Mouse (Mus musculus) G1E (cell line): Measurements from ENCODE around the gene Fcgrt. TPM values are rescaled to one million over a fixed set of nuclear protein-coding genes. Genes with fewer than 3 reads are reported as not detected.

Source experiments
- ATAC-seq: 2 replicates; pipeline ENCODE4 v1.8.0; 2016; ENCODE audit warnings: mild to moderate bottlenecking; ENCODE audit not compliant: insufficient number of reproducible peaks, poor library complexity, low FRiP score, severe bottlenecking; ENCODE audit errors: extremely low read depth
- DNase-seq: peaks from one replicate; pipeline ENCODE4 v3.0.0; 2012; ENCODE audit warnings: low spot score
- H3K27me3 ChIP-seq: 2 replicates; pipeline ENCODE4 v1.6.1; 2012; ENCODE audit warnings: mild to moderate bottlenecking, low read length, inconsistent platforms; ENCODE audit not compliant: insufficient read depth
- H3K36me3 ChIP-seq: replicated peaks from 2 replicates; pipeline ENCODE3; 2012; ENCODE audit warnings: mild to moderate bottlenecking, inconsistent platforms
- H3K4me1 ChIP-seq: 2 replicates; pipeline ENCODE4 v1.6.1; 2012; ENCODE audit warnings: low read depth, low read length, inconsistent platforms, mixed read lengths; ENCODE audit not compliant: insufficient read depth
- H3K4me3 ChIP-seq: 2 replicates; pipeline ENCODE4 v1.5.1; 2012; ENCODE audit warnings: low read depth, mild to moderate bottlenecking, inconsistent platforms, low read length, moderate library complexity, mixed read lengths
- H3K9me3 ChIP-seq: replicated peaks from 2 replicates; pipeline ENCODE4 v1.6.1; 2012; ENCODE audit warnings: inconsistent platforms
- CTCF ChIP-seq: IDR thresholded peaks from 2 replicates; pipeline ENCODE4 v1.5.1; 2012; ENCODE audit warnings: low read depth, low read length, inconsistent platforms, mixed read lengths
- GATA1 ChIP-seq: IDR thresholded peaks from 2 replicates; pipeline ENCODE4 v1.6.1; 2012; ENCODE audit warnings: borderline replicate concordance, low read length, inconsistent platforms, mixed read lengths
- GATA2 ChIP-seq: IDR thresholded peaks from 2 replicates; pipeline ENCODE4 v1.6.1; 2012; ENCODE audit warnings: low read depth, low read length, inconsistent platforms, borderline replicate concordance
- POLR2AphosphoS5 ChIP-seq: IDR thresholded peaks from 2 replicates; pipeline ENCODE4 v1.6.1; 2012; ENCODE audit warnings: low read depth, low read length, inconsistent platforms; ENCODE audit not compliant: insufficient replicate concordance
- TAL1 ChIP-seq: conservative IDR thresholded peaks from 2 replicates; pipeline ENCODE4 v1.6.1; 2012; ENCODE audit warnings: low read depth, low read length, inconsistent platforms, mixed read lengths
- polyA plus RNA-seq: library from polyadenylated mRNA; stranded (reverse); fragments of >175 nt; gene quantifications from 2 replicates; pipeline ENCODE4 v1.2.3, GENCODE M21; 2012
- total RNA-seq, 2 experiments: library from RNA; stranded (forward) in 1 of 2; stranded (reverse) in 1 of 2; fragments of 200-1000 nt in 1 of 2; fragments of >200 nt in 1 of 2; fragmentation: Nextera tagmentation in 1 of 2; gene quantifications; 2 replicates each; pipeline ENCODE4 v1.2.3; 2014 to 2017

Gene Fcgrt
- total and polyA plus RNA-seq, 3 experiments = not detected

- no peak for TF ChIP-seq TAL1
- TF ChIP-seq CTCF = no peak
- TF ChIP-seq GATA2 = no peak
- TF ChIP-seq POLR2AphosphoS5 = no peak
- no peak for TF ChIP-seq GATA1
- ATAC-seq = no peak
- DNase-seq = no peak
- peaks cover 47% of the 10 kb centered on the region for H3K4me1 ChIP-seq
- H3K4me3 ChIP-seq = no peak overlapping the region
- H3K27me3 ChIP-seq = no peaks in the 10 kb centered on the region
- H3K36me3 ChIP-seq = peaks cover 24% of the 10 kb centered on the region
- H3K9me3 ChIP-seq = no peaks in the 10 kb centered on the region
Measured at GRCm38 (mm10) chr7:45056972-45057348, 46.7 kb downstream of the Fcgrt start.

- DNase-seq = no peak
- ATAC-seq = no peak
- Histone ChIP-seq H3K27me3 (no peaks in the 10 kb centered on the region), H3K4me1 (peaks cover 48% of the 10 kb centered on the region), H3K9me3 (no peaks in the 10 kb centered on the region), H3K36me3 (peaks cover 27% of the 10 kb centered on the region), H3K4me3 (no peak overlapping the region)
- TF ChIP-seq POLR2AphosphoS5 (no peak), GATA1 (no peak), TAL1 (no peak)
Measured at GRCm38 (mm10) chr7:45056329-45056971, 47.2 kb downstream of the Fcgrt start.

- Histone ChIP-seq H3K9me3 (no peaks in the 10 kb centered on the region), H3K27me3 (no peaks in the 10 kb centered on the region), H3K36me3 (peaks cover 35% of the 10 kb centered on the region), H3K4me1 (peaks cover 46% of the 10 kb centered on the region), H3K4me3 (peak overlapping the region; percentile 76)
- ATAC-seq = peak; percentile 96
- TF ChIP-seq TAL1 (no peak), GATA2 (no peak), POLR2AphosphoS5 (no peak), GATA1 (no peak), CTCF (no peak)
- DNase-seq = peak; percentile 97
Measured at GRCm38 (mm10) chr7:45053931-45054510, 49.6 kb downstream of the Fcgrt start.

- Histone ChIP-seq H3K4me3 (peak overlapping the region; percentile 85), H3K9me3 (no peaks in the 10 kb centered on the region), H3K36me3 (peaks cover 36% of the 10 kb centered on the region), H3K27me3 (no peaks in the 10 kb centered on the region), H3K4me1 (peaks cover 47% of the 10 kb centered on the region)
- peak; percentile 12; the same call in 1 of the 2 replicates for ATAC-seq
- peak; percentile 82 for DNase-seq
- TF ChIP-seq GATA2 (no peak), CTCF (no peak), POLR2AphosphoS5 (no peak), GATA1 (no peak), TAL1 (no peak)
Measured at GRCm38 (mm10) chr7:45053117-45053930, 50.3 kb downstream of the Fcgrt start.

GRCm38 (mm10) chr7:45052862-45053116 is 50.9 kb downstream of the Fcgrt start, which contains the start of gene Prr12:
TSS of gene Prr12 (minus strand) at chr7:45052881.
- peaks cover 39% of the 10 kb centered on the region for H3K36me3 ChIP-seq
- no peak for TF ChIP-seq TAL1
- no peak for TF ChIP-seq GATA2
- no peak for TF ChIP-seq POLR2AphosphoS5
- no peak for TF ChIP-seq CTCF
- no peak for TF ChIP-seq GATA1
- ATAC-seq (no peak), DNase-seq (peak; percentile 85)
- H3K4me1 ChIP-seq = peaks cover 51% of the 10 kb centered on the region
- peak within 1 kb of the TSS; percentile 85 for H3K4me3 ChIP-seq
- no peaks in the 10 kb centered on the region for H3K9me3 ChIP-seq
- H3K27me3 ChIP-seq = no peaks in the 10 kb centered on the region

GRCm38 (mm10) chr7:45052181-45052861 is 51.3 kb downstream of the Fcgrt start:
- Histone ChIP-seq H3K4me1 (peaks cover 54% of the 10 kb centered on the region), H3K9me3 (no peaks in the 10 kb centered on the region), H3K27me3 (no peaks in the 10 kb centered on the region), H3K36me3 (peaks cover 44% of the 10 kb centered on the region), H3K4me3 (peak overlapping the region; percentile 85)
- no peak for ATAC-seq
- no peak for TF ChIP-seq CTCF
- TF ChIP-seq GATA1 = no peak
- TF ChIP-seq TAL1 = no peak
- no peak for TF ChIP-seq POLR2AphosphoS5
- no peak for TF ChIP-seq GATA2
- DNase-seq = peak; percentile 40
